Mouse (Mus musculus) stomach, postnatal 0 days (tissue): ENCODE measurements around the gene Ube2z. TPM values are rescaled to one million over a fixed set of nuclear protein-coding genes. Genes with fewer than 3 reads are reported as not detected.

Experiments used
- ATAC-seq: fragments of 200-750 bp; cut with Nextera tagmentation; 2 replicates; pipeline ENCODE4 v1.8.0; 2017; ENCODE audit not compliant: low FRiP score, low TSS enrichment
- DNase-seq: peaks from one replicate; pipeline ENCODE4 v3.0.0-alpha.2; 2016; ENCODE audit warnings: low spot score
- H3K27ac ChIP-seq: fragments of 300-500 bp; sonication (generic); replicated peaks from 2 replicates; pipeline ENCODE4 v1.5.1; 2014; ENCODE audit warnings: mild to moderate bottlenecking, control low read depth
- H3K27me3 ChIP-seq: fragments of 300-500 bp; sonication (generic); 2 replicates; pipeline ENCODE4 v1.6.1; 2014; ENCODE audit warnings: low read length; ENCODE audit not compliant: control insufficient read depth, insufficient read depth
- H3K36me3 ChIP-seq: fragments of 300-500 bp; sonication (generic); 2 replicates; pipeline ENCODE4 v1.6.1; 2014; ENCODE audit warnings: low read length, mixed read lengths; ENCODE audit not compliant: control insufficient read depth, insufficient read depth
- H3K4me1 ChIP-seq: fragments of 300-500 bp; sonication (generic); replicated peaks from 2 replicates; pipeline ENCODE4 v1.6.1; 2014; ENCODE audit warnings: antibody characterized with exemption; ENCODE audit not compliant: control insufficient read depth, insufficient read depth
- H3K4me2 ChIP-seq: fragments of 300-500 bp; sonication (generic); replicated peaks from 2 replicates; pipeline ENCODE4 v1.6.1; 2014; ENCODE audit warnings: low read depth, mild to moderate bottlenecking, control low read depth, moderate library complexity
- H3K4me3 ChIP-seq: fragments of 300-500 bp; sonication (generic); 2 replicates; pipeline ENCODE4 v1.5.1; 2014; ENCODE audit warnings: low read depth, low read length, control low read depth
- H3K9ac ChIP-seq: fragments of 300-500 bp; sonication (generic); 2 replicates; pipeline ENCODE4 v1.6.1; 2014; ENCODE audit warnings: mild to moderate bottlenecking, low read length, control low read depth, mixed read lengths
- H3K9me3 ChIP-seq: fragments of 300-500 bp; sonication (generic); 2 replicates; pipeline ENCODE4 v1.6.1; 2016; ENCODE audit warnings: low read length; ENCODE audit not compliant: control insufficient read depth
- CTCF ChIP-seq: IDR thresholded peaks from 2 replicates; pipeline ENCODE4 v1.5.1; 2016; ENCODE audit warnings: antibody characterized with exemption, low read depth, mild to moderate bottlenecking, moderate library complexity
- EP300 ChIP-seq: optimal IDR thresholded peaks from 2 replicates; pipeline ENCODE3; 2016; ENCODE audit warnings: antibody characterized with exemption
- WGBS: fragments of 180-500 bp; shearing (Covaris S2); extraction: QIAGEN DNeasy Blood & Tissue Kit; methylation state at CpG from one replicate; pipeline ENCODE4 v1.1.7; 2014; 5-methylcytosine and 5-hydroxymethylcytosine counted together
- polyA plus RNA-seq: library from polyadenylated mRNA; unstranded; fragments of >200 nt; fragmentation: Nextera tagmentation; extraction: Ambion mirVana; gene quantifications from 2 replicates; pipeline ENCODE4 v1.2.1, GENCODE M21; 2015

Ube2z gene
- polyA plus RNA-seq, 1 experiment from 2014 or later, result 26.4 TPM

GRCm38 (mm10) chr11:96035133-96035532 is 30.1 kb downstream of the Ube2z start:
- WGBS, result 10% methylated on average over 6 of the region's 6 CpGs
- no peak for ATAC-seq

GRCm38 (mm10) chr11:96034596-96035052 is 30.6 kb downstream of the Ube2z start, which contains the start of gene Snf8:
Gene Snf8 (plus strand): TSS chr11:96034885.
- no peaks in the 10 kb centered on the region for H3K36me3 ChIP-seq
- no peaks in the 10 kb centered on the region for H3K4me1 ChIP-seq
- H3K4me2 ChIP-seq, result peak within 1 kb of the TSS; percentile 91
- DNase-seq (peak; percentile 98), ATAC-seq (peak; percentile 79)
- H3K27me3 ChIP-seq, result no peaks in the 10 kb centered on the region
- H3K9me3 ChIP-seq, result no peaks in the 10 kb centered on the region
- H3K9ac ChIP-seq, result peak within 1 kb of the TSS; percentile 89
- H3K4me3 ChIP-seq, result peak within 1 kb of the TSS; percentile 81
- TF ChIP-seq CTCF (no peak), EP300 (no peak)
- peak within 1 kb of the TSS; percentile 61 for H3K27ac ChIP-seq
- WGBS, result 0% methylated on average over 23 of the region's 29 CpGs

More at GRCm38 (mm10) chr11:96035133-96035532, 30.1 kb downstream of the Ube2z start:
- Histone ChIP-seq H3K4me3 (peak overlapping the region; percentile 81), H3K27me3 (no peaks in the 10 kb centered on the region), H3K4me2 (peak overlapping the region; percentile 91), H3K36me3 (no peaks in the 10 kb centered on the region), H3K27ac (peak overlapping the region; percentile 61), H3K4me1 (no peaks in the 10 kb centered on the region), H3K9ac (peak overlapping the region; percentile 89), H3K9me3 (no peaks in the 10 kb centered on the region)
- no peak for DNase-seq
- TF ChIP-seq CTCF, result no peak
- no peak for TF ChIP-seq EP300

GRCm38 (mm10) chr11:96034116-96034515 is 31.1 kb downstream of the Ube2z start:
- H3K4me2 ChIP-seq, result peak overlapping the region; percentile 91
- peak overlapping the region; percentile 89 for H3K9ac ChIP-seq
- H3K36me3 ChIP-seq, result no peaks in the 10 kb centered on the region
- H3K27me3 ChIP-seq, result no peaks in the 10 kb centered on the region
- H3K9me3 ChIP-seq, result no peaks in the 10 kb centered on the region
- H3K4me3 ChIP-seq, result peak overlapping the region; percentile 81
- no peaks in the 10 kb centered on the region for H3K4me1 ChIP-seq
- 47% methylated on average over 8 of the region's 8 CpGs for WGBS
- TF ChIP-seq CTCF (no peak), EP300 (no peak)
- no peak overlapping the region for H3K27ac ChIP-seq
- DNase-seq (no peak), ATAC-seq (no peak)

- Histone ChIP-seq H3K9me3 (no peaks in the 10 kb centered on the region), H3K36me3 (no peaks in the 10 kb centered on the region)
- no peak for TF ChIP-seq EP300
- peak; percentile 58 for TF ChIP-seq CTCF
These were observed 31.9 kb downstream of the Ube2z start for GRCm38 (mm10) chr11:96033264-96033663.

GRCm38 (mm10) chr11:96031701-96032100 is 33.5 kb downstream of the Ube2z start:
- H3K27me3 ChIP-seq, result no peaks in the 10 kb centered on the region
- no peak overlapping the region for H3K27ac ChIP-seq
- no peak for ATAC-seq
- H3K4me3 ChIP-seq, result no peak overlapping the region
- no peak for DNase-seq
- no peak overlapping the region for H3K9ac ChIP-seq
- no peaks in the 10 kb centered on the region for H3K9me3 ChIP-seq
- no peaks in the 10 kb centered on the region for H3K4me1 ChIP-seq
- peak; percentile 60 for TF ChIP-seq CTCF
- no peak for TF ChIP-seq EP300
- H3K36me3 ChIP-seq, result no peaks in the 10 kb centered on the region
- 59% methylated on average over 2 of the region's 2 CpGs for WGBS
- H3K4me2 ChIP-seq, result no peak overlapping the region

More at GRCm38 (mm10) chr11:96033264-96033663, 31.9 kb downstream of the Ube2z start:
- Histone ChIP-seq H3K4me3 (no peak overlapping the region), H3K4me1 (no peaks in the 10 kb centered on the region), H3K9ac (no peak overlapping the region), H3K27me3 (no peaks in the 10 kb centered on the region), H3K27ac (no peak overlapping the region), H3K4me2 (no peak overlapping the region)
- WGBS, result 94% methylated on average over 3 of the region's 3 CpGs
- ATAC-seq (no peak), DNase-seq (no peak)

GRCm38 (mm10) chr11:96030571-96030970 is 34.6 kb downstream of the Ube2z start:
- 68% methylated on average over 3 of the region's 3 CpGs for WGBS
- ATAC-seq (peak; percentile 89), DNase-seq (peak; percentile 59)
- Histone ChIP-seq H3K9me3 (no peaks in the 10 kb centered on the region), H3K4me1 (no peaks in the 10 kb centered on the region), H3K36me3 (no peaks in the 10 kb centered on the region), H3K9ac (no peak overlapping the region), H3K4me3 (no peak overlapping the region), H3K27ac (no peak overlapping the region), H3K27me3 (no peaks in the 10 kb centered on the region), H3K4me2 (no peak overlapping the region)
- no peak for TF ChIP-seq EP300
- TF ChIP-seq CTCF, result no peak
